ENCODE assay signal across 31 mouse cellular contexts in the genomic region with DNA sequence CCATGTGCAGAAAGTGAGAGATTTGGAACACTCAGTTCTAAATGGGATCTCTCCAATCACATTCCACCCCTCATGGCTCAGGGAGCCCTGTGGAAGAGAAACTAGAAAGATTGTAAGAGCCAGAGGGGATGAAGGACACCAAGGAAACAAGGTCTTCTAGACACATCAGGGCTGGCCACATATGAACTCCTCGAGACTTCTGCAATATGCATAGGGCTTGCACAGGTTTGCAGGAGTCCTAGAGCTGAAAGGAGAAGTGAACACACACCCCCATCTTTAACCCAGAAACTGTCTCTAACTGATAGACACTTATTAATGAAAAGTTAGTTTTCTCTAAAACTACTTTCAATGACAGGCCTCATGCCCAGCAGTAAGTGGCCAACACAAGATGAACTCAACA.
DNase-seq lines count a peak whose midpoint lies in the region; ATAC-seq and TF ChIP-seq lines count a peak whose summit lies in the region.
"Had no signal": no experiment of that assay in that cellular context is flagged by ENCODE, and none has a peak within 500 bp of the region (broad histone marks: within the 10 kb centered on the region; RNA-seq: fewer than 3 reads in every experiment).

No protein-coding gene starts in this region.

- peak; percentile 71 for ATAC-seq in granulocyte monocyte progenitor cell, adult 5-6 weeks (replicated peaks; ENCODE audit: poor library complexity, severe bottlenecking)
- peak; percentile 87 for ATAC-seq in megakaryocyte, adult 5-6 weeks (ENCODE audit: poor library complexity, severe bottlenecking)
- ATAC-seq: forebrain, embryonic 13.5 days; inflammation-experienced regulatory T-cells, adult 6 months; midbrain, embryonic 13.5 days; Patski had no signal

- no peaks in the 10 kb centered on the region for H3K27me3 ChIP-seq in MEL (ENCODE audit: control insufficient read depth in 1 of 2, insufficient read depth in 2 of 2, low read length in 2 of 2)
- H3K27me3 ChIP-seq: CH12.LX; embryonic facial prominence, embryonic 15.5 days; forebrain, embryonic 13.5 days; heart, embryonic 12.5 days; limb, embryonic 15.5 days; lung, embryonic 15.5 days; midbrain, embryonic 13.5 days; neural tube, embryonic 13.5 days; Patski; stomach, embryonic 15.5 days had no signal

- H3K9me3 ChIP-seq in MEL (replicated peaks; ENCODE audit: insufficient read depth, low read length): no peaks in the 10 kb centered on the region
- H3K9me3 ChIP-seq: embryonic facial prominence, embryonic 10.5 days; embryonic facial prominence, embryonic 15.5 days; forebrain, embryonic 13.5 days; heart, embryonic 12.5 days; limb, embryonic 10.5 days; limb, embryonic 15.5 days; lung, embryonic 15.5 days; midbrain, embryonic 13.5 days; neural tube, embryonic 13.5 days; stomach, embryonic 15.5 days had no signal

- H3K27ac ChIP-seq in MEL (ENCODE audit: control insufficient read depth, low read depth, low read length): peak overlapping the region; percentile 58; the same call in 1 of the 2 replicates
- H3K27ac ChIP-seq: embryonic facial prominence, embryonic 10.5 days; embryonic facial prominence, embryonic 15.5 days; forebrain, embryonic 13.5 days; heart, adult 2 months; hindbrain, embryonic 14.5 days; layer of hippocampus, adult 2 months; limb, embryonic 10.5 days; limb, embryonic 15.5 days; lung, embryonic 15.5 days; midbrain, embryonic 13.5 days; neural tube, embryonic 13.5 days; stomach, embryonic 15.5 days had no signal

- no peak for TF ChIP-seq CTCF in MEL (IDR thresholded peaks at IDR 0.05 in 2 of 3, conservative IDR thresholded peaks at IDR 0.05 in 1 of 3; ENCODE audit: control insufficient read depth in 1 of 3, insufficient read depth in 1 of 3, low read depth in 2 of 3, low read length in 3 of 3, poor library complexity in 1 of 3, severe bottlenecking in 1 of 3)

- H3K4me1 ChIP-seq in MEL (ENCODE audit: control insufficient read depth in 1 of 2, insufficient read depth in 2 of 2, low read length in 2 of 2): peaks cover 23 to 46% of the 10 kb centered on the region in 2 experiments
- H3K4me1 ChIP-seq: embryonic facial prominence, embryonic 10.5 days; embryonic facial prominence, embryonic 15.5 days; heart, embryonic 12.5 days; limb, embryonic 15.5 days; lung, embryonic 15.5 days; midbrain, embryonic 13.5 days; neural tube, embryonic 13.5 days; stomach, embryonic 15.5 days had no signal

- H3K79me2 ChIP-seq in MEL (ENCODE audit: control insufficient read depth, insufficient read depth, low read length, poor library complexity): peaks cover 9% of the 10 kb centered on the region; the same call in 1 of the 2 replicates

- peaks cover 0 to 38% of the 10 kb centered on the region in 2 experiments; a peak in 2 of 4 replicates for H3K36me3 ChIP-seq in MEL (ENCODE audit: control insufficient read depth in 1 of 2, insufficient read depth in 2 of 2, low read length in 2 of 2)
- H3K36me3 ChIP-seq: embryonic facial prominence, embryonic 15.5 days; heart, embryonic 12.5 days; limb, embryonic 10.5 days; limb, embryonic 15.5 days; lung, embryonic 15.5 days; midbrain, embryonic 13.5 days; neural tube, embryonic 13.5 days; stomach, embryonic 15.5 days had no signal

- peak in 1 of 2 experiments; percentile 28; a peak in 1 of 4 replicates for TF ChIP-seq POLR2A in MEL (IDR thresholded peaks at IDR 0.05; ENCODE audit: control insufficient read depth in 1 of 2, insufficient read depth in 1 of 2, low read depth in 1 of 2, low read length in 2 of 2, poor library complexity in 1 of 2)

- peak; percentile 24 to 57; a peak in 2 of 4 replicates for TF ChIP-seq EP300 in MEL (IDR thresholded peaks at IDR 0.05; ENCODE audit: low read depth in 1 of 2, low read length in 2 of 2)

- DNase-seq in 416B (ENCODE audit: low read depth) (peak; percentile 34), MEL (ENCODE audit: low read depth, low spot score) (peak; percentile 84)
- DNase-seq in embryo, embryonic 11 days: no peak
- DNase-seq in embryo, embryonic 10 days (ENCODE audit: low spot score): no peak
- DNase-seq in layer of hippocampus, postnatal 25 days (ENCODE audit: extremely low spot score in 1 of 2, low spot score in 1 of 2): no peak
- DNase-seq: adrenal gland, postnatal 10 days; cerebellum, adult 11 months; cerebellum, adult 9-11 months; gastrocnemius, postnatal 14 days; heart, adult 2 months; heart, postnatal 4 days; kidney, adult 11 months; kidney, postnatal 14 days; layer of hippocampus, postnatal 36 days had no signal

- no peak overlapping the region for H3K4me3 ChIP-seq in MEL (ENCODE audit: control insufficient read depth in 1 of 2, insufficient read depth in 1 of 2, low read depth in 2 of 2, low read length in 2 of 2)
- H3K4me3 ChIP-seq: embryonic facial prominence, embryonic 10.5 days; embryonic facial prominence, embryonic 15.5 days; forebrain, embryonic 13.5 days; heart, adult 2 months; heart, embryonic 12.5 days; layer of hippocampus, adult 2 months; limb, embryonic 10.5 days; limb, embryonic 15.5 days; lung, embryonic 15.5 days; midbrain, embryonic 13.5 days; neural tube, embryonic 13.5 days; stomach, embryonic 15.5 days had no signal

- TF ChIP-seq RAD21 in MEL (IDR thresholded peaks at IDR 0.05; ENCODE audit: low read depth, low read length): no peak

- H3K9ac ChIP-seq in MEL (ENCODE audit: control insufficient read depth, low read depth, low read length, poor library complexity, severe bottlenecking): no peak overlapping the region
- H3K9ac ChIP-seq: embryonic facial prominence, embryonic 15.5 days; forebrain, embryonic 13.5 days; heart, embryonic 12.5 days; hindbrain, embryonic 14.5 days; limb, embryonic 15.5 days; lung, embryonic 15.5 days; midbrain, embryonic 13.5 days; neural tube, embryonic 13.5 days; stomach, embryonic 15.5 days had no signal

TF ChIP-seq in MEL, 35 proteins besides CTCF, POLR2A, EP300 and RAD21:
- TF ChIP-seq MAX (IDR thresholded peaks at IDR 0.05; ENCODE audit: low read length) (0 out of 2 replicates have a peak, but pooled peaks have one; percentile 28), NELFE (IDR thresholded peaks at IDR 0.05; ENCODE audit: low read depth, low read length) (no peak), BHLHE40 (IDR thresholded peaks at IDR 0.05; ENCODE audit: borderline replicate concordance, low read depth, low read length) (no peak), NRF1 (IDR thresholded peaks at IDR 0.05; ENCODE audit: insufficient read depth, low read depth, low read length, poor library complexity, severe bottlenecking) (no peak), SMC3 (IDR thresholded peaks at IDR 0.05; ENCODE audit: low read depth, low read length) (no peak), SIN3A (IDR thresholded peaks at IDR 0.05; ENCODE audit: low read length) (no peak; the same call in 1 of the 2 replicates), MEF2A (IDR thresholded peaks at IDR 0.05; ENCODE audit: extremely low read depth, insufficient replicate concordance, low read depth, low read length, poor library complexity, severe bottlenecking) (no peak), POLR2AphosphoS5 (IDR thresholded peaks at IDR 0.05; ENCODE audit: borderline replicate concordance, low read depth, low read length) (no peak), ETS1 (IDR thresholded peaks at IDR 0.05; ENCODE audit: low read depth, low read length) (0 out of 2 replicates have a peak, but pooled peaks have one; percentile 27), TBP (IDR thresholded peaks at IDR 0.05; ENCODE audit: low read depth, low read length) (no peak), MAZ (IDR thresholded peaks at IDR 0.05; ENCODE audit: low read depth, low read length) (no peak), CHD1 (IDR thresholded peaks at IDR 0.05; ENCODE audit: low read depth, low read length) (no peak), ZNF384 (IDR thresholded peaks at IDR 0.05; ENCODE audit: low read depth, low read length) (no peak), GABPA (IDR thresholded peaks at IDR 0.05; ENCODE audit: low read depth, low read length) (no peak), JUND (IDR thresholded peaks at IDR 0.05; ENCODE audit: low read depth, low read length) (no peak), E2F4 (IDR thresholded peaks at IDR 0.05; ENCODE audit: borderline replicate concordance, low read depth, low read length) (no peak), USF2 (IDR thresholded peaks at IDR 0.05; ENCODE audit: borderline replicate concordance in 1 of 2, insufficient read depth in 1 of 2, low read depth in 1 of 2, low read length in 2 of 2) (no peak), UBTF (IDR thresholded peaks at IDR 0.05; ENCODE audit: borderline replicate concordance, insufficient read depth, low read depth, low read length) (no peak), RCOR1 (IDR thresholded peaks at IDR 0.05; ENCODE audit: low read depth, low read length) (no peak), MAFK (IDR thresholded peaks at IDR 0.05; ENCODE audit: borderline replicate concordance, low read depth, low read length) (no peak), MYB (IDR thresholded peaks at IDR 0.05; ENCODE audit: low read depth, low read length) (no peak), HCFC1 (IDR thresholded peaks at IDR 0.05; ENCODE audit: low read depth, low read length) (no peak), POLR2AphosphoS2 (IDR thresholded peaks at IDR 0.05; ENCODE audit: low read length) (no peak), ZMIZ1 (IDR thresholded peaks at IDR 0.05; ENCODE audit: low read depth, low read length) (no peak), ZC3H11A (IDR thresholded peaks at IDR 0.05; ENCODE audit: low read depth, low read length) (no peak), CHD2 (IDR thresholded peaks at IDR 0.05; ENCODE audit: low read length) (no peak), GATA1 (IDR thresholded peaks at IDR 0.05; ENCODE audit: low read depth, low read length) (no peak), ZKSCAN1 (IDR thresholded peaks at IDR 0.05; ENCODE audit: low read depth, low read length) (no peak), TCF12 (IDR thresholded peaks at IDR 0.05; ENCODE audit: low read depth, low read length) (0 out of 2 replicates have a peak, but pooled peaks have one; percentile 8), TAL1 (IDR thresholded peaks at IDR 0.05; ENCODE audit: low read length) (peak; percentile 6; the same call in 1 of the 2 replicates), KAT2A (conservative IDR thresholded peaks at IDR 0.05; ENCODE audit: low read depth, low read length) (no peak), MXI1 (IDR thresholded peaks at IDR 0.05; ENCODE audit: low read depth, low read length) (no peak; the same call in 1 of the 2 replicates), MYC (IDR thresholded peaks at IDR 0.05; ENCODE audit: low read depth, low read length) (peak; percentile 64), ELF1 (IDR thresholded peaks at IDR 0.05; ENCODE audit: low read depth, low read length) (no peak), USF1 (IDR thresholded peaks at IDR 0.05; ENCODE audit: low read depth, low read length) (no peak)
TF ChIP-seq in MEL: peak in this region for 5.

Comparison
In these comparisons a context has a peak if more than half of its experiments do, and no peak if none do; other contexts are left out.
1. DNase-seq: peak in 416B (single experiment) and MEL (single experiment); none in embryo, embryonic 11 days (single experiment), embryo, embryonic 10 days (single experiment) and layer of hippocampus, postnatal 25 days (0 of 2).